Mouse (Mus musculus): Measurements from ENCODE around the gene Rnd2. TPM values are rescaled to one million over a fixed set of nuclear protein-coding genes. Genes with fewer than 3 reads are reported as not detected.
"Not testable (repeated sequence)": the region's sequence is repeated elsewhere in the genome, so short reads cannot be mapped to it uniquely, and the experiment has no call there.

The Rnd2 gene
- polyA plus RNA-seq, 1 experiment from 2014 or later, result 26.4 TPM

DNA sequence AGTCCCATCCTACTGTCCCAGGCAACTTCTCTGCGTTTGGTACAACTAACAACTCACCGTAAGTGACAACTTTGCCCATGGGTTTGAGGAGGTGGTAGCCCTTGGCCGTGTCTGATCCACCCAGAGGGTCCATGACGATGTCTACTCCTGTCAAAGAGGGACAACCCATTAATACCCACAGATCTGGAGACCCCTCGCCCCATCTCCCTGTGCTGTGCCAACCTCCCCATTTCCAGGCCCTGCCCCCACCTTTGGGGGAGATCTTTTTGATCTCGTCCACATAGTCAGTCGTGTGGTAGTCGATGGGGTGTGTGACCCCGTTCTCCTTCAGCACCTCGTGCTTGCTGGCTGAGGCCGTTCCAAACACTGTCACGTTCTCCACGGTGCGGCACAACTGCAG is 2.7 kb upstream of the Rnd2 start:
- Histone ChIP-seq H3K4me2 (no peak overlapping the region), H3K9ac (no peak overlapping the region), H3K4me3 (no peak overlapping the region), H3K27me3 (replicated peaks) (no peaks in the 10 kb centered on the region), H3K27ac (replicated peaks) (no peak overlapping the region), H3K9me3 (no peaks in the 10 kb centered on the region), H3K36me3 (peaks cover 58% of the 10 kb centered on the region), H3K4me1 (peaks cover 41% of the 10 kb centered on the region)
- WGBS, result 85% methylated on average over 14 of the region's 14 CpGs
- ATAC-seq (ENCODE audit: extremely low read depth, insufficient number of reproducible peaks, low FRiP score, low TSS enrichment), result no peak

DNA sequence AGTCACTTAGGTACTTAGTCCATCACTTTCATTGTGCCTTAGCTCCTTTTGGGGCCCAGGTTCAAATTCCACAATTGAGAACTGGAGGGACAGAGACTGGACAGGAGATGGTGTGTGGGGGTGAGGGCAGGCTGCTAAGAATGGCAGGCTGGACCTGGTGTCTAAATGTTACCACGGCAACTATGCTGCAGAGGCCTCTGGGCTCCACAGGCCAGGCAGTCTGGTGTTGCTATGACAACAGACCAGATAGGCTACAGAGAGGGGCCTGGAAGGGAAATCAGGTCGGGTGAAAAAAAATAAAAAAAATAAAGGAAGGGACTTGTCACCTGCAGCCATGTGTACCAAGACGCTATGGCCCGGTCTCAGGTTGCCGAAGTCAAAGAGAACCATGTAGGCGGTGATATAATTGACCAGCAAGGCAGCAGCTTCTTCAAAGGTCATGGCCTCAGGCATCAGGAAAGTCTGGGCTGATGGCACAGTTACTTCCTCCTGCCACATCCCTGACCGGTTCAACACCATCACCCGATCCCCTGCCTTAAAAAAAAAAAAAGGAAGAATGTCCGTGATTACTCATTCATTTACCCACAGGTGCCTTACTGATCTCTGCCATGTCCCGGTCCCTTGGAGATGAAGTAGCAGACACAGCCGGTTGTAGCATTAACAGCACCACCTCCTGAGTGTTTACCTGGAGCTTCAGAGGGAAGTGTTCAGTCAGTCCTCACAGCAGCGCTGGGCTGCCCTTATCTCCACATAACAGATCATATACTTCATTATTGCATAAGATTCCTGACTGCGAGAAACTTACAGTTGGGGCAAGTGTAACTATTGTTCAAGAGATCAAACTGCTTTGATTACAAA is 2.0 kb upstream of the Rnd2 start:
- no peaks in the 10 kb centered on the region for H3K9me3 ChIP-seq
- H3K4me3 ChIP-seq, result no peak overlapping the region
- ATAC-seq (ENCODE audit: extremely low read depth, insufficient number of reproducible peaks, low FRiP score, low TSS enrichment), result no peak
- peaks cover 47% of the 10 kb centered on the region for H3K4me1 ChIP-seq
- H3K27ac ChIP-seq (replicated peaks), result no peak overlapping the region
- 43% methylated on average over 13 of the region's 13 CpGs for WGBS
- H3K27me3 ChIP-seq (replicated peaks), result no peaks in the 10 kb centered on the region
- peaks cover 51% of the 10 kb centered on the region for H3K36me3 ChIP-seq
- no peak overlapping the region for H3K4me2 ChIP-seq
- 0 out of 2 replicates have a peak overlapping the region, but pooled peaks have one; percentile 3 for H3K9ac ChIP-seq

DNA sequence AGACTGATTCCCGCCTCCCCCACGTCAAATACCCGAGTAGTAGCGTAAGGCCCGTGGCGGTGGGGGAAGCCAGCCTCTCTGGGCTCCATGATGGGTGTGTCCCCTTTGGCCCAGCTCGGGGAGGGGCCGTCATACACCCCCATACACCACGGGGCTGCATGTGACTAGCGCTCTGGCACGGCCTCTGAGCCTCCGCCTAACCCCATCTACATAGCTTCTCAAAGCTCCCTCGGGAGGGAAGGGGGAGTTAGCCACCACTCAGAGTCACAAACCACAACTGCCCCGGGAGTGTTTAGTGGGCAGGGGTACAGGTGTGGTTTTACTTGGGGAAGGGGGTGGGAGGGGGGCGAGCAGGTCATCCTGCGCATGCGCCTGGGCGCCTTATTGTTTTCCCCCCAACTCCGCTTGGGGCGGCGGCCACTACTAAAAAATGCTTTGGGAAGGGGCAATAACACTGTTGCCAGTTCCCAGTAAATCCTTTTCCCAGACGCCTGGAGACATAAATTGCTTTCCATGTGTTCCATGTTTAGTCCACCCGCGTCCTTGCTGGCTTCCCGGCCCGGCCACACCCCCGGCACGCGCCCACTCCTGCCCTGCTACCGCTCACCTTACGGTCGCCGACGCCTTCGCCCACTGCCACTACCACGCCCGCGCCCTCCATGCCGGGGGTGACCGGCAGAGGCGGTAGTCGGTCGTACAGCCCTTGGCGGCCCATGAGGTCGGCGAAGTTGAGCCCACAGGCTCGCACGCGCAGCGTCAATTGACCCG is 486 bp downstream of the Rnd2 start:
- Histone ChIP-seq H3K27ac (replicated peaks) (peak overlapping the region; percentile 87), H3K9me3 (no peaks in the 10 kb centered on the region), H3K9ac (peak overlapping the region; percentile 91), H3K36me3 (peaks cover 26% of the 10 kb centered on the region), H3K4me3 (peak overlapping the region; percentile 92), H3K27me3 (replicated peaks) (no peaks in the 10 kb centered on the region), H3K4me1 (peaks cover 61% of the 10 kb centered on the region), H3K4me2 (peak overlapping the region; percentile 93)
- peak; percentile 43 for ATAC-seq (ENCODE audit: extremely low read depth, insufficient number of reproducible peaks, low FRiP score, low TSS enrichment)
- WGBS, result under 1% methylated on average over 51 of the region's 51 CpGs

DNA sequence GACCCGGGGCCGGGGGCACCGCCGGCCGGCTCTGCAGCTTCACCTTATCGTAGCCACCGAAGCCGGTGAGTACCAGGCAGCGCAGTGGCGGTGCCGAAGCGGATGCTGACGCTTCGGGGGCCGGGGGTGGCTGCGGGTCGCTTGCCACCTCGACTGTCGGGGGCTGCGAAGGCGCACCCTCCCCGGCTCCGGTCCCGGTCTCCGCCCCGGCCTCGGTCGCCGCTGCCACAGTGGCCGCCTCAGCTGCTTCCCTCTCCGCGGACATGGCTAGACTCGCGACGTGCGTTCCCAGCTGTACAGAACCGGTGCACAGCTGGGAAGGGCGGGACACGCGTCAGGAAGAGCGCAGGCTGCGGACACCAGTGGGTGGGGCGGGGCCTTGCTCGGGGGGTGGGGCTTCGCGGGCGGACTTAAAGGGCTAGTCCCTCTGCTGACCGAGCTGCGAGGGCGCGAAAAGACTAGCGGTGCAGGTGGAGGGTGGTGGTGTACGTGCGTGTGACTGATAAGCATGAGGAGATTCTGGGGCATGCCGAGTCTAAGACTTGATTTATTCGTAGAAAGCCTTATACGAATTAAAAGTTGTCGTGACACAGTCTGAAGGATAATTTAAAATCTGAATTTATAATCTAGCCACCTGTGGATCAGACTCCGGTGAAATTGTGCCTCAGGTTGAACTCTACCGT is 1.2 kb downstream of the Rnd2 start, which contains the start of gene Vat1:
TSS of gene Vat1 (minus strand) at position 362 of the 683 bp plus-strand sequence.
- 1% methylated on average over 58 of the region's 60 CpGs for WGBS
- H3K27ac ChIP-seq (replicated peaks), result peak within 1 kb of the TSS; percentile 87
- H3K9ac ChIP-seq, result peak within 1 kb of the TSS; percentile 91
- no peaks in the 10 kb centered on the region for H3K9me3 ChIP-seq
- peak within 1 kb of the TSS; percentile 92 for H3K4me3 ChIP-seq
- H3K36me3 ChIP-seq, result peaks cover 20% of the 10 kb centered on the region
- peaks cover 61% of the 10 kb centered on the region for H3K4me1 ChIP-seq
- peak; percentile 73 for ATAC-seq (ENCODE audit: extremely low read depth, insufficient number of reproducible peaks, low FRiP score, low TSS enrichment)
- H3K4me2 ChIP-seq, result peak within 1 kb of the TSS; percentile 93
- no peaks in the 10 kb centered on the region for H3K27me3 ChIP-seq (replicated peaks)

DNA sequence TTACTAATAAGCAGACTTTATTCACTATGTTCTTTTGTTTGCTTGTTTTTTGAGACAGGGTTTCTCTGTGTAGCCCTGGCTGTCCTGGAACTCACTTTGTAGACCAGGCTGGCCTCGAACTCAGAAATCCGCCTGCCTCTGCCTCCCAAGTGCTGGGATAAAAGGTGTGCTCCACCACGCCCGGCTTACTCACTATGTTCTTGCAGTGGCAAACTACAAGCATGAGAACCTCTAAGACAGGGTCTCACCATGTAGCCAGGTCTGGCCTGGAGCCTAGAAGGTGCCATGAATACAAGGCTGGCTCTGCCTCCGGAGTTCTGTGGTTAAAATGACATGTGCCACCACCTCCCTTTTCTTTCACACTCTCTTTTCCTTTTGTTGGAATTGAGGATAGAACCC is 1.8 kb downstream of the Rnd2 start:
- H3K27ac ChIP-seq (replicated peaks); H3K9me3 ChIP-seq; H3K27me3 ChIP-seq (replicated peaks); ATAC-seq (ENCODE audit: extremely low read depth, insufficient number of reproducible peaks, low FRiP score, low TSS enrichment): not testable (repeated sequence)
- H3K4me2 ChIP-seq, result peak overlapping the region; percentile 93
- H3K4me3 ChIP-seq, result peak overlapping the region; percentile 92
- peak overlapping the region; percentile 91 for H3K9ac ChIP-seq
- H3K4me1 ChIP-seq, result peaks cover 62% of the 10 kb centered on the region
- H3K36me3 ChIP-seq, result peaks cover 19% of the 10 kb centered on the region
- 53% methylated on average over 5 of the region's 5 CpGs for WGBS

DNA sequence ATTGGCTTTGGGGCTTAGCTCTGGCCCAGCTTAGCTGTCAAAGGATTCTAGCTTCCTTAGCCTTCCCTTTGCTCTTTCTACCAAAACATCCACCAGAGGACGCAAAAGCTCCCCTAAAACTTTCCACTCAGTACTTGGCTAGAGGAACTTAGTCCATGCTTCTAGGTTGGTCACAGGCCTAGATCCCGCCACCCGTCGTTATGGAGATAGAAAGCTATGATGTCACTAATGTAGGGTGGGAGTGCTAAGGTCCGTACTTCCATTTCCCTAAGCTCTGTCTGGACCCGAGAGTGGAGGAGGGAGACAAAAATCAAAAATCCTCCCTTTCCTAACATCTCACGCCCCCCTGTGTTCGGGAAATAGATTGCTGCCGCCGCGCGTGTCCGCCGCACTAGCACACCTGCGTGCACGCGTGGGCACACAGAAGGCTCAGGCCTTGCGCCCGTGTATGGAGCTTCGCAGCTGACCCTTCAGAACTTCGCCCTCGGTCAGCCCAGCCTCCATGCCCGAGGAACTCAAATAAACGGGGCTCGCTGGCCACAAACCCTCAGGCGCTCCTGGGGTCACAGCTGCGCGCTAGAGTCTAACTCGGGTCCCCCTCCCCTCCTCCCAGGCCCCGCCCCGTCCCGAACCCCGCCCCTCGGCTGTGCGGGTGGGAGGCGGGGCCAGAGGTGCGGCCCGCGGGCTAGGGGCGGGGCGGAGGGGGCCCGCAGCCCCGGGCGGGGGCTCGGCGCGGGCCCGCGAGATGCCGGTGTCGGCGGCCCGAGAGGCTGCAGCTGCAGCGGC is 2.9 kb downstream of the Rnd2 start:
- Histone ChIP-seq H3K4me1 (peaks cover 68% of the 10 kb centered on the region), H3K4me3 (peak overlapping the region; percentile 77), H3K9ac (peak overlapping the region; percentile 86), H3K4me2 (peak overlapping the region; percentile 82), H3K36me3 (peaks cover 8% of the 10 kb centered on the region), H3K27me3 (replicated peaks) (no peaks in the 10 kb centered on the region), H3K9me3 (no peaks in the 10 kb centered on the region), H3K27ac (replicated peaks) (peak overlapping the region; percentile 72)
- under 1% methylated on average over 52 of the region's 54 CpGs for WGBS
- peak; percentile 73; the same call in 1 of the 2 replicates for ATAC-seq (ENCODE audit: extremely low read depth, insufficient number of reproducible peaks, low FRiP score, low TSS enrichment)

DNA sequence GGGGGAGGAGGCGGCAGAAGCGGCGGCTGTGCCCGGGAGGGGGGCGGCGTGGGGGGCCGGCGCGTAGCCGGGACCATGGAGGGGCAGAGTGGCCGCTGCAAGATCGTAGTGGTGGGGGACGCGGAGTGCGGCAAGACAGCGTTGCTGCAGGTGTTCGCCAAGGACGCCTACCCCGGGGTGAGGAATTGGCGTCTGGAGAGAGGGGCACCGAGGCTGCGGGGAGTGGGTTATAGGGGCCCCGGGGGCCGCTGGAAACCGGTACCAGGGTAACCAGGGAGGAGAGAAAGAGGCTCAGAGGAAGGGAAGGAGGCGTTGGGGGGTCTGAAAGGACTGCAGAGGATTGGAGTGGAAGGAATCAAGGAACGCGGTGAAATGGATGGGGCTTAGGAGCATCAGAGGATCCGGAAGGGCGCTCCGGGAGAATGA is 3.5 kb downstream of the Rnd2 start:
- peak overlapping the region; percentile 77 for H3K4me3 ChIP-seq
- H3K4me2 ChIP-seq, result peak overlapping the region; percentile 82
- peak overlapping the region; percentile 86 for H3K9ac ChIP-seq
- peak overlapping the region; percentile 72 for H3K27ac ChIP-seq (replicated peaks)
- H3K4me1 ChIP-seq, result peaks cover 68% of the 10 kb centered on the region
- WGBS, result 0% methylated on average over 31 of the region's 31 CpGs
- no peaks in the 10 kb centered on the region for H3K9me3 ChIP-seq
- H3K27me3 ChIP-seq (replicated peaks), result no peaks in the 10 kb centered on the region
- 0 out of 2 replicates have a peak, but pooled peaks cover 6% of the 10 kb centered on the region for H3K36me3 ChIP-seq
- no peak for ATAC-seq (ENCODE audit: extremely low read depth, insufficient number of reproducible peaks, low FRiP score, low TSS enrichment)

DNA sequence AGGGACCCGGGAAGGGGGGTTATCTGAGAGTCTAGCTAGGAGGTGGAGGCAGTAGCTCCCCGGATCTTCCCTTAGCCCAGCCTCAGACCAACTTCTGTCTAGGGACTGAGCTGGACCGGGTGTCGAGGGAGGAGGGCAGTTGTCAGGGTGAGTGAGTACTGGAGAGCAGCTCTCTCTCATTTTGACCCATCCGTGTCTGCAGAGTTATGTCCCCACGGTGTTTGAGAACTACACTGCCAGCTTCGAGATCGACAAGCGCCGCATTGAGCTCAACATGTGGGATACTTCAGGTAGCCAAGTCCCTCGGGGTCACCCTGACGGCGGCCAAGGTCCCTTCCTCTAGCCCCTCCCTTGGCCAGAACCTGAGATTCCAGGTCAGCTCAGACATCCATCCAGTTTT is 3.9 kb downstream of the Rnd2 start:
- Histone ChIP-seq H3K4me1 (peaks cover 63% of the 10 kb centered on the region), H3K4me3 (peak overlapping the region; percentile 77), H3K27ac (replicated peaks) (peak overlapping the region; percentile 72; the same call in 1 of the 2 replicates), H3K36me3 (0 out of 2 replicates have a peak, but pooled peaks cover 6% of the 10 kb centered on the region), H3K9me3 (no peaks in the 10 kb centered on the region), H3K4me2 (peak overlapping the region; percentile 82), H3K9ac (peak overlapping the region; percentile 86), H3K27me3 (replicated peaks) (no peaks in the 10 kb centered on the region)
- 7% methylated on average over 13 of the region's 13 CpGs for WGBS
- no peak for ATAC-seq (ENCODE audit: extremely low read depth, insufficient number of reproducible peaks, low FRiP score, low TSS enrichment)

DNA sequence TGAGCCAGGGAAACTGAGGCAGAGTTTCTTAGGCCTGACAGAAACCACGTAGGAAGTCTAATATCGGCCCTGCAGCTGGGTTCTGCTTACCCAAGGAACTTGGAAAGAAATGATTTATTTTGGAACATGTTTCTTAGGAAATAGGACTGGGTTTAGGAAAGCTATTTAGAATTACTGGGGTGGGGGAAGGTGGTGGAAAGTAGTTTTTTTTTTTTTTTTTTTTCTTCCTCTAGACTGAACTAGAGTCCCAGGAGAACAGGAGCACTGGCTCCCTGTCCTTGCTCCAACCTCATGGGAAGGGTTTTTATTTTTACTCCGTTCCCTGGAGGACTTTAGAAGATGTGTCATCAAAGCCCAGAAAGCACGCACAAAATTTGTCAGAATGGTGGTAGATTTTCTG is 4.4 kb downstream of the Rnd2 start:
- 51% methylated on average over 4 of the region's 4 CpGs for WGBS
- Histone ChIP-seq H3K36me3 (0 out of 2 replicates have a peak, but pooled peaks cover 6% of the 10 kb centered on the region), H3K4me2 (peak overlapping the region; percentile 82), H3K27me3 (replicated peaks) (no peaks in the 10 kb centered on the region), H3K4me3 (peak overlapping the region; percentile 77), H3K9ac (peak overlapping the region; percentile 86), H3K4me1 (peaks cover 59% of the 10 kb centered on the region), H3K9me3 (no peaks in the 10 kb centered on the region), H3K27ac (replicated peaks) (no peak overlapping the region)
- ATAC-seq (ENCODE audit: extremely low read depth, insufficient number of reproducible peaks, low FRiP score, low TSS enrichment), result no peak

DNA sequence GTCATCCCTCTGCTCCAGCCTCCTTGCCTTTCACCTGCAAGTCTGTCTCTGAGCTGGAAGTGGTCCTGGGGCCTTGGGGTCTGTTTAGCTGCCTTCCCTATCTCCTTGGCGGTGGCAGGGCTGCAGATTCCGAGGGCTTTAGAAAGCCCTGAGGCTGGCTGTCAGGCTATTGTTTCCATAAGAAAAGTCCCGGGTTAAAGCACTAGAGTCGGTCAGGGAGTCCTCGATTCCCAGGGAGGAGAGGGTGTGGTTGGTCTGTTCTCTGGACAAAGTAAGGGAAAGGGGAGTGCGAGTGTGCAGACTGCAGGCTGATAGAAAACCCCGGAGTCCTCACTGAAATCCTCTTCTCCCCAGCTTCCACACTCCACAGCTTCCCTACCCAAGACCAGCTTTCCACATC is 5.4 kb downstream of the Rnd2 start:
- H3K36me3 ChIP-seq, result 0 out of 2 replicates have a peak, but pooled peaks cover 6% of the 10 kb centered on the region
- no peaks in the 10 kb centered on the region for H3K27me3 ChIP-seq (replicated peaks)
- peaks cover 51% of the 10 kb centered on the region for H3K4me1 ChIP-seq
- no peak overlapping the region for H3K9ac ChIP-seq
- 28% methylated on average over 7 of the region's 7 CpGs for WGBS
- H3K9me3 ChIP-seq, result no peaks in the 10 kb centered on the region
- no peak overlapping the region for H3K4me3 ChIP-seq
- no peak for ATAC-seq (ENCODE audit: extremely low read depth, insufficient number of reproducible peaks, low FRiP score, low TSS enrichment)
- H3K4me2 ChIP-seq, result no peak overlapping the region
- H3K27ac ChIP-seq (replicated peaks), result no peak overlapping the region

Data from heart, embryonic 13.5 days (tissue).